Mouse (Mus musculus) cerebellum, adult (tissue): Measurements from ENCODE around the gene Fbln2.
"Not testable (repeated sequence)": the region's sequence is repeated elsewhere in the genome, so short reads cannot be mapped to it uniquely, and the experiment has no call there.

Source experiments
- ATAC-seq: cut with Nextera tagmentation; 2 replicates; pipeline ENCODE4 v1.9.2; 2017; ENCODE audit warnings: mild to moderate bottlenecking, moderate library complexity, mixed read lengths; ENCODE audit not compliant: insufficient number of reproducible peaks, low FRiP score, low TSS enrichment

Fbln2 gene

DNA sequence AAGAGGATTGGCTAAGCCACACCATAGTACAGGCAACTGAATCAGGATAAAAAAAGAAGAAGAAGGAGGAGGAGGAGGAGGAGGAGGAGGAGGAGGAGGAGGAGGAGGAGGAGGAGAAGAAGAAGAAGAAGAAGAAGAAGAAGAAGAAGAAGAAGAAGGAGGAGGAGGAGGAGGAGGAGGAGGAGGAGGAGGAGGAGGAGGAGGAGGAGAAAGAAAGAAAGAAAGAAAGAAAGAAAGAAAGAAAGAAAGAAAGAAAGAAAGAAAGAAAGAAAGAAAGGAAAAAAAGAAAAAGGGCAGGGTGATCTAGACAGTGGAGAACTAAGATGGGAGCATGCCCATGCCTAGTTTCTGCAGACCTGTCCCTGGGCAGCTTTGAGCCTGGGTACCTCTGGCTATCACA lies at the start of gene Fbln2:
Fbln2 (plus strand) TSS at position 301 of the 400 bp plus-strand sequence.
- ATAC-seq = not testable (repeated sequence)

DNA sequence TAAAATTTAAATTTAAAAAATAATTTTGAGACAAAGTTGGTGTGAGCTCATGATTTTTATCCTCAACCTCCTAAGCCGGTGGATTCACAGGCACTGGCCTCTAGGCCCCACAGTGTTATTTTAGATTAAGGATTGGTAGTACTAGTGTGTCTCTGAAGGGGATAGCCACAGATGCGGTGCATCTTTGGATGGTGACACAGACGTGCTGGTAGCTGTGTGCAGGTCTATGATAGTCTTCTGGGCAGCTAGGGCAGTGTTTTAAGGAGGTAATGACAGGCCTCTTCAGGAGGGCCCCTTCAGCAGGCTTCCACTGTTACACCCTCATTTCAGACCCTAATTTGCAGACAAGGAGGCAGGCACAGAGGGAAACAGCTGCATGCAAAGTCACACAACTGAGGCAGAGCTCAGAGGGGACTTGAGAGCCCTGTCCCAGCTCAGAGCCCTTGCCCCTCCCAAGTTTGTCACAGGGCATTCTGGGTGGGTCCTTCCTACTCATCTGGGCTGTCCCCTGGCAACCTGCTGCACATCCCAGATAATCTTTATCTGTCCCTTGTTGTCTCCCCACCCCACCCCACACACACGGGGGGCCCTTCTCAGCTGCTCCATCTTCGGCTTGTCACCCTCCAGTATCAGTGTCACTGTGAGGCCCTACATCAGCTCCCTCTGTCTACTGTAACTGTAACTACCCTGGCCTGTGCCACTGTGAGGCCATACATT lies 48.9 kb upstream of the Fbln2 start:
- ATAC-seq = no peak

DNA sequence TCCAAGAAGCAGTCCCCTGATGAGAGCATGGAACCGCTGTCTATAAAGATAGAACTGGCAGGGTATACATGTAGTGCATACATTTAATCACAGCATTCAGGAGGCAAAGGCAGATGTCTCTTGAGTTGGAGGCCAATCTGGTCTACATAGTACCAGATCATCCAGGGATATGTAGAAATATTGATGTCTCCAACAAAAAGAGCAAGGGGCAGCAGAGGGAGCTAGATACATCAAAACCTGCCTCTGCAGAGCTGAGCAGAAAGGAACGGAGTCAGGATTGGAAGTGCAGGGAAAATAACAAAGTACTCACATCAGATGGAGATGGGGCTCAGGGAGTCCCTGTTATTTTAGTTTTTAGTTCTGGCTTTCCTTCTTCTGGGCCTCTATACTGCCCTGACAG lies 47.7 kb upstream of the Fbln2 start:
- ATAC-seq = no peak

DNA sequence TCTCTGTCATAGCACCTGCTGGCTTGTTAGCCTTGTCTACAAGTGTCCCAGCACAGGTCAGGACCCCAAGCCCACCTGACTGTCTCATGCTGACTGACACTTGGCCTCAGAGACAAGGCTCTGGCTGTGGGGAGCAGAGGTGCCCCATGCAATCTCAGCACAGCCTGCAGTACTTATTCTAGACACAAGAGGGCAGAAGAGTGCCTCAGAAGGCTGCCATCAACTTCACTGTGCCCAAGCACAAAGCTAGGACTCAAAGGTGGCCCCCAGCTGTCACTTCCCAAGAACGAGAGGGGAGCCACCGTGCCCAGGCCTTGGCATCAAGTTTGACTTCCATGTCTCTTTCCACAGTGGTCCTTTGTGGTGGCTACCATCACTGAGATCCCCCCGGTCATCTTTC lies 47.0 kb upstream of the Fbln2 start:
- peak; percentile 13 for ATAC-seq

DNA sequence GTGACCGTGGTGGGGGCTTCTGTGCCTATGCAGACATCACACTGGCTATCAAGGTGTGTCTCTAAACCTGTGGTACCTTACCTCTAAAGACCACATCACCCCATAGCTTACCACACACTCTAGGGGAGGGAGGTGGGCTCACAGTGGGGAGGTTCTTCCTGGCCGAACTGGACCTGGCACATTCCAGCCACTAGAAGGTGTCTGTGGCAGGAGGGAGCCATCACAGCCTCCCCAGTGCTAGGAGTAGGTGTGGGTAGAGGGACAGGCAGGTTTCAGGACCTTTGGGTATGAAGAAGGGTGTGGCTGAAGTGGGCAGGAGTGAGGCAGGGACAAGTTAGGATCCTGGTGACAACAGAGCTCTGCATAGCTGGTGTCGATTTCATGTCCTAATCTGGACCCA lies 44.4 kb upstream of the Fbln2 start:
- ATAC-seq = no peak

DNA sequence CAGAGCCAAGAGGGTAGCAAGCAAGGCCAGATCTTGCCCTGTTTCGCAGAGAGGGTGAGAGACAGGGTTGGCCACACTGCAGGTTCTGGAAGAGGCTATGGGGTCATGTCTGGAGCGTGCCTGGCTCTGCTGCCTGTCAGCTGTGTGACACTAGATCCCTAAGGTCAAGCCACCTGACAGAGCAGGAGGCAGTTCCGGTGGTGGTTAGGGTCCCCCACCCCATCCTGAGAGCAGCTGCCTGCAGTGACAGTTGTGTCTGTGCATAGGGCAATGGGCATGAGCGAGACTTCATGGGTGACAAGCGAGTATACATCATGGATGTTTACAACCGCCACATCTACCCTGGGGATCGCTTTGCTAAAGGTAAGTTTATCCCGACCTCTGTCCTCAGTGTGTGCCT lies 43.1 kb upstream of the Fbln2 start:
- ATAC-seq = no peak

DNA sequence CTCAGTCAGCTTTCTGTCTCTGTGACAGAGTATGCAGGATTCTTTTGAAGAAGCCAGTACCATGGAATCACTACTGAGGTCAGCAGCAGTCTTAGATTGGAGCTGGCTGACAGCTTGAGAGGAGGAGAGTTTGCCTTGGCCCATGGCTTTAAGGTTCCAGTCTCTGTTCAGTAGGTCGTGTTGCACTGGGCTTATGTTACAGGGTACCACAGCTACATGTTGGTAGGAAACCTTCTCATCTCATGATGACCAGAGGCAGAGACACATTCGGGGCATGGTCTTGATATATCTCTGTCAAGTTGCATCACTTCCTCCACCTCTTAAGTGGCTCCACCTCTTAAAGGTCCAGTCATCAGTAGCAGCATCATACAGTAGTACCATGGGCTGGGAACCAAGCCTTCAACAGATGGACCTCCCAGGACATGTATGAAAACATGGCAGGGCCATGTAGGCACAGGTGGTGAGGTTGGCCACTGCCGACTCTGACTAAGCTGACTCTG lies 40.8 kb upstream of the Fbln2 start:
- ATAC-seq = no peak

DNA sequence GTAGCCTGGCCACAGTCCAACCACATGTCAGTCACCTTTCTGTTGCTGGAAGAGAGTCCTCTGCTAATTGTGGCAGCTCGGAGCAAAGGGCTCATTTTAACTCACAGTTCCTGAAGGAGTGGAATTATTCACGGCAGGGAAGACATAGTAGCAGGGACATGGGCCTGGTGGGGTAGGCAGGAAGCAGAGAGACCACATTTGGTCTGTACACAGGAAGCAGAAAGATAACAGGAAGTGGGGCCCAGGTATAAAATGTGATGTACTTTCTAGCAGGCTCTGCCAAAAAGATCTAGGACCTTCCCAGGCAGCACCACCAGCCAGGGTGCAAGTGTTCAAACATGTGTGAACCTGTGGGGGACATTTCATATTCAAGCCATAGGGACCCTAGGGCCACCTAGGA lies 39.9 kb upstream of the Fbln2 start:
- no peak for ATAC-seq

DNA sequence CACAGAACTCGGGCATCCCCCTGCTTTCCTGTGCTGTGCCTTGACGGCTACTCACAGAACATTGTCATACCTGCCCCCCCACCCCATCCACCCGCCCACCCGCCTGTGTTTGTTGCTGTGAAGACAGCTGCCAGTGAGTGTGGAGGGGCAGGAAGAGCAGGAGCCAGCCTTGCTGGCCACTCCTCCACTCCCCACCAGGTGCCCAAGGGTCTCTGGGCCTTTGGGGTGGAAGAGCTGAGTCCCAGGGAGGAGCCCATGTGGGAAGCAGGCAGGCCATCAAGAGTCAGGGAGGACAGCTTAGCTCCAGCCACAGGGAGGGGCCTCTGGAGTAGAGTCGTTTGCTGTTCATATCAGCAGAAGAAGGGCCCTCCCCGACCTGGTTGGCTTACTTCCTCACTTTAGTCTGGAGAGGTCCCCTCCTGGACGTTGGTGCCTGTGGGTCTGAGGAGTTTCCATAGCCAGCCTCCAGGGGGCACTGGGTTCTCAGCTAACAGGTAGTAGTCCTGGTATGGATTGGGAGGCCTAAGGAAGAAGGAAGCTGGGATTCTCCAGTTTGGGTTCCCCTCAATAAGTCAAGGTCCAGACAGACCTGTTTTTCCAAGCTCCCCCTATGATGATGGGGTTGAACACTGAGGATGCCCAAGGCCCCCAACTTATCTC lies 38.9 kb upstream of the Fbln2 start:
- ATAC-seq = 0 out of 2 replicates have a peak, but pooled peaks have one; percentile 38

DNA sequence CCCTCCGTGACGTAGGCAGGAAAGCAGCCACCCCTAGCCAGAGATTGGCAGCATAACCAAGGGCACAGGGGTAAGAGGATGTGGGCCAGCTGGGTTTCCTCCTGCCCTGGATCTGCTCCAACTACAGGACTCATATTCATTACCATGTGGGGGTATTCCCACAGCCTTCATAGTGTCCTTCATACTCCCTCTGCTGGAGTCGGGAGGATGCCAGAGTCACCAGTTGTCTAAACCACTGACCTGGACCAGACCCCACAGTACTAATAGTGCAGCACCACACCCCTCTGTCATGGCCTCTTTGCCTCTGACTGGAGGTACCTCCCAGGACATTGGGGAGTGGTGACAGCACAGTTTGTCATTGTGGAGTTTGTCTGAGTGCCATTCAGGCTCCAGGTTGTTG lies 38.0 kb upstream of the Fbln2 start:
- ATAC-seq = no peak

DNA sequence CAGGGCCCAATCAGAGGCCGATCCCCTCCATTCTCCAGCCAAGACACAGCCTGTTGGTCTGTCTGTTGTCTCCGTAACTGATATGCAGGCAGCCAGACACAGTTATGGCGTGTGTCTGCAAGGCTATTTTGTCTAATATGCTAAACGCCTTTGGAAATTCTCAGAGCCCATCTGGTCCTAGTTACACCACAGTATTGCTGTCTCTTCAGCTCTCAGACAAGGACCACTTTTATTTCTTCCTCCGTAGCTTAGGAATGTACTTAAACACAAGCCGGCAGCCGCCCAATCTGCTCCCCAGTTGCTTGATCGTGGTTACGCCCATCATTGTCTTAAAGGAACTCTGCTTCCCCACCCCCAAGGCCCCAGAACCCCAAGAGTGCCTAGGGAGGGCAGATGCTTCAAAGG lies 31.5 kb upstream of the Fbln2 start:
- no peak for ATAC-seq

DNA sequence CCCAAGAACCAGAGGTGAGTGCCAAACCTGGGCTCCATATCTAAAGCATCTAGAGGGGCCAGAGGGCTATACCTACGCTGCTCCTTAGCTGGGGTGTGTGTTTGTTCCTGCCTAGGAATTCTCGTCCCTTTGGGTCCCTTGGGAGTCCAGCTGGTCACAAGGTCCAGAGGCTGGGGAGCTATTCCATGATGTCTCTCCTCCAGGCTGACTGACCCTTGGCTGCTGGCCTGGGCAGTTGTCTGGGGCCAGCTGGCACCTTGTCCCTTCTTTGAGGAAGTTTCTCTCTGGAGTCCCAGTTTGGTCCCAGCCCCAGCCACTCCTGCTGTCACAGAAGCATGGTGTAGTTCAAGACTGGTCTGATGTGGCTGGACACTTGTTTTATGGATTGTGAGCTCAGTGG lies 30.9 kb upstream of the Fbln2 start:
- ATAC-seq = no peak

DNA sequence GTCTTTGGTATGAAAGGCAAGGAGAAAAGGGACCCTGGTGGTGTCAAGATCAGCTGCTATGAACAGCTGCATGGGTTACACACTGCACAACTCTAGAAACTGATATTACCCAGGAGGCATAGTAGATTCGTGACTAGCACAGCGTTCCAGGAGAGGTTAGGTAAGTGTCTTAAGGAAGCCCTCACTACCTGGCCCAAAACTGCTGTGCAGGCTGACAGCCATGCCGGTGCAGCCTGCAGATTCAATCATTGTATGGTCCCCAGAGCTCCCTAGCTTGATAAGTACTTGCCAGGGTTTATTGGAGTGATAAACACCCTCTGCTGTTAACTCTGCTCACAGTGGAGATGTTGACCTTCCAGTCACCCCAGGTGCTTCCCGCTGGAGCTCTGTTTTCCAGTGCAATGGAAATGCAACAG lies 30.2 kb upstream of the Fbln2 start:
- no peak for ATAC-seq

DNA sequence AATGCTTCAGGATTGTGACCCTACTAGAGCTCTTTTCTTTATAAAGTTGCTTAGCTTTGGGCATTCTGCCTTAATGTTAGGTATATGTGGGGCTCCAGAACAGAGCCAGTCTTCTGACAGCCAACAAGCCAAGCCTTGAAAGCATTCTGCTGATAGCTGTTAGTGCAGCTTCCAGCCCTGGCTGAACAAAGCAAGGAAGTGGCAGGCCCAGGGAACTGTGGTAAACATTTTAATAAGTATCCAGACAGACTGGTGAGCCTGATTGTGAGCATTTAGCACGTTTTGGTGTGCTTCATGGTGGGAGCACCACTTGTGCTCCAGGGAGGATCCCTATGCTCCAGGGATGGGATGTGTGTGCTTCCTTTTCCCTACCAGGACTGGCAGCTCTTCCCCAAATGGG lies 29.2 kb upstream of the Fbln2 start:
- no peak for ATAC-seq

DNA sequence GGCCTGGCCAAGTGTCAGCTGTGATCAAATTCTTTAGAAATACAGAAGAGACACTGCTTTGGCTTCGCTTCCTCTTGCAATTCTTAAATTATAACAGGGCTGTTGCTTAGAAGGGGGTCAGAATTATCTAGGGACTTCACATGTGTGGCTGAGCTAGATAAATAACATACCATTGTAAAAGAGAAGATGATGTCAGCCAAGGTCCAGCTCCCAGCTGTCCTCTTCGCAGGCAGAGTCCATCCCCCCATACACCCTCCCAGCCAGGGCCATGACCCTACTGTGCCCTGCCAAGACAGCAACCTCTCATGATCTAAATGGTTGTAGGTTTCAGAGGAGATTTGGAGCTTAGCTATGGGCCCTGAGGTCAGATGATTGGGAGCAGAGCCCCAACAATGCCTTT lies 28.3 kb upstream of the Fbln2 start:
- ATAC-seq = no peak

DNA sequence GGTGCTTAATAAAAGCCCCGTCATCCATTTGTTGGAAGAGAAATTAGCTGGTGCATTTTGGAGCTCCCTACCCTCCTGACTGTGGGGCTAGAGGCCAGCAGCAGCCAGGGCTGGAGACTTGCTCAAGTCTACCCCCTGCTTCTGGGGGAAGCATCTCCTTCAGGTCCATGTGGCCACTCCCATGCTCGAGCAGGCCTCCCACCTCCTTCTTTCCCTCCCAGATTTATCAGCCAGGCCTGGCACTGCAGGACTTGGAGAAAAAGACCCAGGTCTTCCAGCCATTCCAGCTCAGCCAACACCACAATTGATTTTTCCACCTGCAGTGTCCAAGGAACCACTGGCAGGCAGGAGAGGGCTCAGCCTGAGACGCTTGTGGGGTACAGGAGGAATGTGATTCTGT lies 27.5 kb upstream of the Fbln2 start:
- ATAC-seq = no peak

DNA sequence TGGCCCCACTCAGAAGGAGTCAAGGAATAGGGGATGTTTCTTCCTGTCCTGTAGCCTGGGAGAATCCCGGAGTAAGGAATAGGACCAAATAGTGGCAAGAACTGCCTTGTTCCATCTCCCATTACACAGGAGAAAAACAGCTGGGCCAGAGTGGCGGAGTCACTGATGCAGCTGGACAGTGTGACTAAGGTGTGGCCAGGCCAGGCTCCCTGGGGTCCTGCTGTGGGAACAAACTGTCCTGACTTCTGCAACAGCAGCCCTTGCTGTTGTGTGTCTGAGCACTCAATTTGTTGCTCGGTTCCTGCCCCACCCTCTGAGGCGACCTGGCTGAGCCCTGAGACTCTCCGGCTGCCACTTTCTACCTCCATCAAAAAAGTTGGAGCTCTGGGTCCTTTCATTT lies 26.8 kb upstream of the Fbln2 start:
- ATAC-seq = no peak

DNA sequence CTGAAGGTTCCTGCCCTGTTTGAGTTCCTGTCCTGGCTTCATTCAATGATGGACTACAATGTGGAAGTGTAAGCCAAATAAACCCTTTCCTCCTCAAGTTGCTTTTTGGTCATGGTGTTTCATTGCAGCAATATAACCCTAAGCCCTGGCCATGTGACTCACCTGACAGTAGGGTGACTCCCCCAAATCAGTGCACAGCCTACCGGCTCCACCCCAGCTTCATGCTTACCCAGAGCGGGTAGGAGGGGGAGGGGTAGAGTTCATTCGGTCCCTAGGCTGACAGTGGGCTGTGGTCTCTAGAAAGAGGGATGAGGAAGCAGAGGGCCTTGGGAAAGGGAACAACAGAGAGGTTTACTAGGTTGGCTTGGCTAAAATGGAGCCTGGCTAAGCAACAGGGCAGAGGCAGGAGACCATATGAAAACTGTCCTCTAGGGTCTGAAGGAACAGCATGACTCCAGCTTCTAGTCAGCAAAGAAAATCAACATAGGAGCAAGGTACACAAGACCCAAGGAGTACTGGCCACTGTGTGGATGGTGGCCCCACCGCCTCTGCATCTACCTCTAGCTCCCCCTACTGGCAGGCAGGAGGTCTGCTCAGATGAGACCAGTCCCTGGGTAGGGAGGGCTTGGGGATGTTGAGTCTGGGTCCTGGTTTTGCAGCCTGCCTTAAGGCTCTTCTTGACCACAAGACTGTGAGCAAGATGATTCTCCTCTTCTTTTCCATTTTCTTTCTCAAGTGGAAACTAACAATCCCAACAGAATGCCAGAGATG lies 25.9 kb upstream of the Fbln2 start:
- ATAC-seq = no peak

DNA sequence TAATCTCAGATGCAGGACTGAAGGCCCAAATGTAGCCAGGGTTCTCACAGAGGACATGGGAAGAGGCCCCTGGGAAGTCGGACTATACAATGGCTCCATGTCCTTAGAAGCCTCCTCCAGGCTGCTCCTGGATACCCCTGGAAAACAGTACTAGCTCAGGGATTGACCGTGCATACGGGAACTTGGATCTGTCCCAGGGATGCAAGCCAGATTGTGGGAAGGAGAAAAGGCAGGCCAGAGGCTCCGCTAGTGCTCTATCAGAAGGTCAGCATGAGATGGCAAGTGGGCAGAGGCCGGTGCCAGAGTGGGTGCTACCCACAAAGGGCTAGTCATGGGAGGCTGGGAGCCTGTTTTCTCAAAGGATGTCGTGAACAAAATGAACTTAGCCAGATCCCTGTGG lies 25.3 kb upstream of the Fbln2 start:
- no peak for ATAC-seq

DNA sequence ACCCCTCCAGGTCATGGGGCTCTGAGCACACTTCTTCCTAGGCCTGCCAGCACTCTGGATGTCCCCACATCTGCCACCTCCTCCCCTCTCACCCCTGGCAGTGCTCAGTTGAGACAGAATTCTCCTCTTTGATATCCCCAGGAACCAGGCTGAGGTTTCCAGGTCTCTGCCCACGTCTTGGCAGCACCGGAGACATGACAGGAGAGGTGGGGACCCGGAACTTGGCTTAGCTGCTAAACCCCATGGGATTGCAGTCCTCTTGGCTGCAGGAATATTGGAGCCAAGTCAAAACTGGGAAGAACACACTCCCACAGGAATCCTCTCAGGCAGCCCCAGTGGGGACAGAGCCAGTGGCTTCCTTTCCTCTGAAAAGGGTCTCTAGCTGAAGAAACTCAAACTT lies 24.4 kb upstream of the Fbln2 start:
- ATAC-seq = no peak

DNA sequence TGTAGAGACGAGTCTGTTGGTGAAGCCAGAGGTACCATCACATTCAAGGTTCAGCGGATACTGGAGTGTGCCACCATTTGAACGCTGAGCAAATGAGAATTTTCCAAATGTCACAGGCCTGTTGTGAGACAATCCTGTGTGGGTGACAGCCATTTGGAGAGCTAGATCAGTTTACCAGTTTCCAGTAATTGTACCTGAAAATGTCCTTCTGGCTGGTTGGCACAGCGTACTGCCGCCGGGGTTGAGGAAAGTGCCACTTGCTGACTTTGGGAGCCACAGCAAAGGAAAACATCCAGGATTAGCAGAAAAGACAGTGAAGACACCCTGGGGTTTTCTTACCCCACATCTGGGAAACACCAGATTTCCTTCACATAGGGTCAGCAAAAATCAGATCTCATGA lies 22.3 kb upstream of the Fbln2 start:
- ATAC-seq = no peak
